Comparison of ENCODE assay signal across 12 mouse cellular contexts in genomic region chr10:11208670-11209069, GRCm38 (mm10).
"Had no signal": no experiment of that assay in that cellular context is flagged by ENCODE, and none has a peak within 500 bp of the region (broad histone marks: within the 10 kb centered on the region; RNA-seq: fewer than 3 reads in every experiment).

No protein-coding gene starts in this region.

- DNase-seq: kidney, adult 2 months; kidney, postnatal 25 days; lung, embryonic 14.5 days; lung, postnatal 10 days; lung, postnatal 4 days; thymus, postnatal 4 days had no signal

- ATAC-seq: intestine, embryonic 16.5 days; midbrain, embryonic 13.5 days had no signal

- H3K4me1 ChIP-seq: limb, embryonic 12.5 days; midbrain, embryonic 13.5 days; neural tube, embryonic 15.5 days had no signal

- H3K4me2 ChIP-seq: limb, embryonic 12.5 days; lung, embryonic 14.5 days; midbrain, embryonic 13.5 days; neural tube, embryonic 15.5 days had no signal

- H3K9me3 ChIP-seq: limb, embryonic 12.5 days; megakaryocyte, embryonic 14.5 days; midbrain, embryonic 13.5 days; neural tube, embryonic 15.5 days had no signal

- H3K9ac ChIP-seq: limb, embryonic 12.5 days; lung, embryonic 14.5 days; midbrain, embryonic 13.5 days; neural tube, embryonic 15.5 days had no signal

- H3K27me3 ChIP-seq: limb, embryonic 12.5 days; megakaryocyte, embryonic 14.5 days; midbrain, embryonic 13.5 days; neural tube, embryonic 15.5 days had no signal

- H3K27ac ChIP-seq: limb, embryonic 12.5 days; midbrain, embryonic 13.5 days; neural tube, embryonic 15.5 days; stomach, postnatal 0 days had no signal

- H3K4me3 ChIP-seq: limb, embryonic 12.5 days; megakaryocyte, embryonic 14.5 days; midbrain, embryonic 13.5 days; neural tube, embryonic 15.5 days had no signal
